Mouse (Mus musculus): Measurements from ENCODE around the gene Spag8. TPM values are rescaled to one million over a fixed set of nuclear protein-coding genes. Genes with fewer than 3 reads are reported as not detected.

The Spag8 gene
- polyA plus RNA-seq, 1 experiment from 2014 or later, result 0.14 TPM

DNA sequence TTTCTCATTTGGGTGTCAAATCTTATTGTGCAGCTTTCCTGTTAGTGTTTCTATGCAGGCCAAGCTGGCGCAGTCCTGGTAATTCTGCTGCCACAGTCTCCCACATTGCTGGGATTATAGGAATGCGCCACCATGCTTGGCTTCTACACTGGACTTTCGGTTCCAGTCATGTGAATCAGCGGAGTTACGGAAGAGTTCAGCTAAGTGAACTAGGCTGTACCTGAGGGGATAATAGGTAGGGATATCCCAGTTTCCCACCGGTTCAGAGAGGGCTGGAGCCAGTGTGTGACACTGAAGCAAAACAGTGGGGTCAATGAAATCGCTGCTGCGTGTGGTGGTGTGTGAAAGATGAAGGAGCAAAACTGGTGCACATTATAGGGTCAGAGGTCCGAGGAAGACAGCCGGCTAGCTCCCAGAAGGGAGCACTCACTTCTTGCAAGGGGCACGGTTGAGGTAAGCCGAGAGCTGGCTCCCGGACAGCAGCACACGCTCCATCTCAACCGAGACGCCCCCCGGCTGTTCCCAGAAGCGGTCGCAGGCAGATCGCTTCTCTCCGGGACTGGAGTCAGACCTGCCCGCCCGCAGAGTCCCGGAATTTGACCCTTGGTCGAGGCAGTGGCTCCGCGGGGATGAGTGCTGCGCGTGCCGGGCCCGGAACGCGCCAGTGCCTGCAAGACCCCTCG lies 2.4 kb upstream of the Spag8 start:
- DNase-seq (ENCODE audit: low spot score), result no peak

DNA sequence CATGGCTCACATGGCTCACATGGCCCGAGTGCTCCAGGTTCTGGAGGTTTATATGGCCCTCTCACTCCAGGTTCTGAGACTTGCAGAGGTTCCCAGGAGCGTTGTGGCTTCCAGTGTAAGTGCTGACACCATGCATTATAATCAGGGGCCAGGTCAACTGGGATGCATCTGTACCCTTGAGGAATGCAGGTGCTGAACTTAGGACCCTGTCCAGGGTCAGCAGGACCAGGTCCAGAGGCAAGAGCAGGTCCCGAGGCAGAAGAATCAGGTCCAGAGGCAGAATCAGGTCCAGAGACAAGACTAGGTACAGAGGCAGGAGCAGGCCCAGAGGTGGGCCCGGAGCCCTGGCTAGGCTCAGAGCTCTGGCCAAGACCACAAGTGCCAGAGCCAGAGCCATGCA lies 668 bp downstream of the Spag8 start:
- no peak for DNase-seq (ENCODE audit: low spot score)

DNA sequence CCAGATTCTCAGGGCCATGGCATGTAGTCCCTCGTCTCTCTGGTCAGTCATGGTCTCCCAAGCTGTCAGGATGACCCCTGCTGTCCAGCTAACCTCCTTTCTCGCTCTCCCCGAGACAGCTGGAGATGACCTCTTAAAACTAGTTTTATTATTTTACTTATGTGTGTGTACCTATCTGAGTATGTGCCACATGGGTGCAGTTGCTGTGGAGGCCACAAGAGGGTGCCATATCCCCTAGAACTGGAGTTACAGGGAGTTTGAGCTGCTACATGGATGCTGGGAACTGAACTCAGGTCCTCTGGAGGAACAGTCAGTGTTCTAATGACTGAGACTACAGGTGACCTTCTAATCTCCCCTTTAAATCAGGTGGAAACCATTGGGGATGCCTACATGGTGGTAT lies 3.6 kb downstream of the Spag8 start:
- DNase-seq (ENCODE audit: low spot score), result no peak

DNA sequence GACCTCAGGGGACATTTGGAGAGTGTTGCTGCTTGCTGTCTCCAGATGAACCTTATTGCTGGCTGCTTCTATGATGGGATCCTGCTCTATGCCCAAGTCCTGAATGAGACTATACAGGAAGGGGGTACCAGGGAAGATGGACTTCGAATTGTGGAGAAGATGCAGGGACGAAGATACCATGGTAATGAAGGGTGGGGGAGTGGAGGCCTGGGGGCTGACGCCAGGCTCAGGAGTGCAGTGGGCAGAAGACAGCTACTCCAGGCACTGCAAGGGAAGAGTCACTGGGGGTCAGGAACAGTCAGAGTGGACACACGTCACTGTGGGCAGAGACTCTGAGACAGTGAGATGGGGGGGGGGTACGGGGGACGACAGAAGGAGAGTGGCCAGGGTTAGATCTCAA lies 12.9 kb downstream of the Spag8 start:
- DNase-seq (ENCODE audit: low spot score), result no peak

DNA sequence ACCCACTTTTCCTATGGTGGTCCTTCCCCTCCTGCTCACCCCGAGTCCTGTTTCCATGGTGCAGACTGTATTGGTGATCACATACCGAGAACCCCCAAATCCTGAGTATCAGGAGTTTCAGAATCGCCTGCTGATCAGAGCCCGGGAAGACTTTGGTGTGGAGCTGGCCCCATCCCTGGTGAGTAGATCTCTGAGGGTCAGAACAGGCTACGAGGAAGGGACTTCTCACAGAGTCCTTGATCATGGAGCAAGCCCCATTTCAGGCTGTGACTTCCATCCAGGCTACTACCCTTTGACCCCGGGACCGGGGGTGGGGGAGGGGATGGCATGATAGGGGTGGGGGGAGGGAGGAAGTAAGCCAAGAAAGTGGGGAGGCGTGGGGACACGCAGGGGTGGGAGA lies 13.3 kb downstream of the Spag8 start:
- DNase-seq (ENCODE audit: low spot score), result no peak

DNA sequence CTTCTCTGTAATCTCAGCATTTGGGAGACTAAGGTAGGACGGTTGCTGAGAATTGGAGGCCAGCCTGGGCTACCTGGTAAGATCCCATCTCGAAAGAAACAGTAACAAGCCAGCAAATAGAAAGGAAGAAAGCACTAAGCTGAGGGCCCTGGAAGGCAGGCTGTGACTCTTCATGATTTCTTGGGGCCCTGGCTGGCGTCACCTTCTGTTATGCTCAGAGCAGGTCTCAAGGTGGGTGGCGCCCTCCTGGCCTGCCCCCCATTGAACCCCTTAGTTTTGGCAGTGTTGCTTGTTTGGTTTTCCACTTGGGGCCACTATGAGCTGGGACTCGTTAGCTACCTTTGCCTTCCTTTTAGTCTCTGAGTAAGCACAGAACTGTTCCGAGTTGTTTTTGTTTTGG lies 16.6 kb downstream of the Spag8 start:
- no peak for DNase-seq (ENCODE audit: low spot score)

DNA sequence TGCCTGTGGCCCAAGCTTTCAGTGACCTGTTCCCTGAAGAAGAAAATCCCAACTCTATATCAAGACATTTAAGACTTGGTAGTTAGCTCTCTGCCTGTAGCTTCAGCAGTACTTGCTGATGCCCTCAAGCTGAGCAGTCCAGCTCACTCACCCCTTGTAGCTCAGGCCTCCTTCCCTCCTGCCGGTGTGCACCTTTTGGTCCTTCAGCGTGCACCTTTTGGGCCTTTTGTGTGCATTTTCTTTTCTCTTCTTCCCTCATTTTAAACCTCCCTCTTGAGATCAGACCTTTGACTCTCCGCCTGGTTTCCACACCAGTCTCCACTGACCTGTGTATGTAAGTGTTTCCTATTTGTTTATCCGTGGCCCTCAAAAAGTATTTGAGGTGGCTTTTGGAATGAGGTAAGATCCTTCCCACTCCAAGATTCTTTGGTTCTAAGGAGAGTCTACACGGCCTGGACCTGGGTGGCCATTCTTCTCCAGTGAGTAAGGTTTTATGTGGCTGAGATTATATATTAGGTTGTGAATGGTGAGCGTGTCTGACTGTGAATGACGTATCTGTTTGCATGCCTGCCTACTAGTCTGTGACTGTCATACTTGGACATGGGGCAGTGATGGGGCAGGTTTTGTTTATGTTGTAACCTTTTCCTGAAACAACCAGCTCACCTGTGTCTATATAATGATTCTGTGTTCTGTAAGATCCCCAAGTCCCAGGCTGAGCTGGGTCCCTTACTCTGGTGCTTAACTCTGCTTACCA lies 18.6 kb downstream of the Spag8 start:
- no peak for DNase-seq (ENCODE audit: low spot score)

DNA sequence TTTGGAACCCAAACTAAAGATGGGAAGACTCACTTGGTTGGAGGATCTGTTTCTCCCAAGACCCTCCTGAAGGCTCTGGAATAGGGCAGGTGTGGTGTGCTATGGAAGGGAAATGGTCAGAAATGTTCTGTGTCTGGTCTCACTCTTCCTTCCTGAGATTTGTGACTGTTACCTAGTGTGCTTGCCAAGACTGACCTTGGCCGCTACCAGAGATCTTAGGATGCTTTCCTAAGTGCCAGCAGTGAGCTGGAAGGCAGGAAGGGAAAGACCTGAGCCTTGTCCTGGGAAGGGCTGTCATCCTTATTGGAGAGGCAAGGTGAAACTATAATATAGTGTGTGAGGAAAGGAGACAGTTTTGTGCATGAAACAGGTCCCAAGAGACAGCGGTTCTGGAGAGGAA lies 19.7 kb downstream of the Spag8 start:
- DNase-seq (ENCODE audit: low spot score), result no peak

DNA sequence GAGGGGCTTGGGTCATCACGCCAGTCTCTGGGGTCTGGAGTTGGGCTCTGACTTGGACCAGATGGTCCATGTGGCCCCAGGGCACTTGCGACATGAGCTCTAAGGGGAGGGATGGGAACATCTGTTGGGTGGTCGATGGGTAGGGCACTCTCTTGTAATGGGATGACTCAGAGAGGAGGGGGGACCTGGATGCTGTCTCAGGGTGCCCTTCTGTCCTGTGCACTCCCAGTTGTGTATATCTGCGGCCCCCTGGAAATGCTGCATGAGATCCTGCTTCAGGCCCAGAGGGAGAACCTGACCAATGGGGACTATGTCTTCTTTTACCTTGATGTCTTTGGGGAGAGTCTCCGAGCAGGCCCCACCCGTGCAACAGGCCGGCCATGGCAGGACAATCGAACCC lies 20.1 kb downstream of the Spag8 start:
- no peak for DNase-seq (ENCODE audit: low spot score)

DNA sequence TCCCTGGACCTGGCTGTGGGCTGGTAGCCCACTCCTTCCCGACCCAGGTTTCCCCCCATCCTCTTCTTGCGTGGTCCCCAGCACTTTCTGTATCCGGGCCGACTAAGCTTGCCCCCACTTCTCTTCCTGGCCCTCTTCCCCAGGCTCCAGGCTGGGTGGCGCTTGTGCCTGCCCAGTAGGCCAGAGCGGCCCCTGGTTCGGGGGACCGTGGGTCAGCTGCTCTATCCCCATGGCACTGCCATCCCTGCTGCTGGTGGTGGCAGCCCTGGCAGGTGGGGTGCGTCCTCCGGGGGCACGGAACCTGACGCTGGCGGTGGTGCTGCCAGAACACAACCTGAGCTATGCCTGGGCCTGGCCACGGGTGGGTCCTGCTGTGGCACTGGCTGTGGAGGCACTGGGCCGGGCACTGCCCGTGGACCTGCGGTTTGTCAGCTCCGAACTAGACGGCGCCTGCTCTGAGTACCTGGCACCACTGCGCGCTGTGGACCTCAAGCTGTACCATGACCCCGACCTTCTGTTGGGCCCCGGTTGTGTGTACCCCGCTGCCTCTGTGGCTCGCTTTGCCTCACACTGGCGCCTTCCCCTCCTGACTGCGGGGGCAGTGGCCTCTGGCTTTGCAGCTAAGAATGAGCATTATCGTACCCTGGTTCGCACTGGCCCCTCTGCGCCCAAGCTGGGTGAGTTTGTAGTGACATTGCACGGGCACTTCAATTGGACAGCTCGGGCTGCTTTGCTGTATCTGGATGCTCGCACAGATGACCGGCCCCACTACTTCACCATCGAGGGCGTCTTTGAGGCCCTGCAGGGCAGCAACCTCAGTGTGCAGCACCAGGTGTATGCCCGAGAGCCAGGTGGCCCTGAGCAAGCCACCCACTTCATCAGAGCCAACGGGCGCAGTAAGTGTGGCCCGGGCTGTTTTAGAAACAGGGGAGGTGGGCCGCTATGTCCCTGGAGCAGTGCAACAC lies 21.2 kb downstream of the Spag8 start:
- DNase-seq (ENCODE audit: low spot score), result no peak

DNA sequence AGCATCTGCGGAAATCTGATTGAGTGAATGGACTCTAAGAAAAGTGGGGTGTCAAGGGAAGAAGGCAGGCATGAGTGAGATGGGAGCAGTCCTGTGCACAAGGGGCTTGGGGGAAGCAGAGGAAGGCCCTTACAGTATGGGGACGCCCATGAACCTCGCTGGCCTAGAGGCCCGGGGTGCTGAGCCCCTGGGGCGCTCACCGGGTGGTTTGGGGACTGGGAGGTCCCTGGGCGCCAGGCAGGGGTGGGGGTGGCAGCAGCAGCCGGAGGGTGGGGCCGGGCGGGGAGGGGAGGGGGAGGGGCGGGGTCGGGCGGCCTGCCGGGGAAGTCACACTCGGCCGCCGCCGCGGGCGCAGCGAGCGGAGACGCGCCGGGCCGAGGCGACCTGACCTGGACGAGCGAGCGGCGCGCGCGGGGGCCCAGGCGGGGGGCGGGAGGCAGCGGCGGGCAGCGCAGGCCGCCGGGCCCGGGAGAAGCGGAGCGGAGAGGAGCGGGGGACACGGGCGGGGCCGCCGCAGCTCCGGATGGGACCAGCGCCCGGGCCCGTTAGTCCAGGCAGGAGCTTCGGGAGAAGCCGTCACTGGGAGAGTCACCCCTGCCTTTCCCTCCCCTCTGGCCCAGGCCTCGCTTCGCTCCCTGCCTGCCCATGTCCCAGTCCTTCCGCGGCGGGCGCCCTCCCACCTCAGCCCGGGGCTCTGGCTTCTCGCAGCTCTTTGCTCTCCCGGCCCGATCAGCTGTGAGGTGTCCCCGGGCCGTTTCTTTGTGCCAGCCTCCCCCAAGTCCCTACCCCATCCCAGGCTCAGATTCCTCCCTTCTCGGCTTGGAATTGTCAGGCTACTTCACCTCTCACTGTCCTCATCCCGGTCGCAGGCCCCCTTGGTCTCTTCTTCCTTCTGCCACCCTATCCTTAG lies 22.1 kb downstream of the Spag8 start, which contains the start of gene Npr2:
TSS of gene Npr2 (plus strand) at position 890 of the 910 bp plus-strand sequence.
- DNase-seq (ENCODE audit: low spot score), result no peak

DNA sequence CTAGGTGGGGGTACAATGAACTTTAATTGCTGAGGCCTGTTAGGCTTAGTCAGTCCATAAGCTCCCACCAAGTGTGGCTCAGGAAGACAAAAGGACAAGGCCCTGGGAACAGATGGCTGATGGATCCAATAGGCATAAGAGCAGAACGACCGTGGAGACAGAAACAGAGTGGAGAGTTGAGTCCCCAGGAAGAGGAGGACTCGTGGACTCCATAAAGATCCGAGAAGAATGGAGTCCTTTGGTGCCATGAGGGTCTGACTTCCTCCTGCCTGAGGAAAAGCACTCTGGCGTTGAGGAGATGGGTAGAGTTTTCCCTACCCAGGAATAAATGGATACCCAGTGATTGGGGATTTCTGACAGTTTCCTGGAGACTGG lies 22.7 kb downstream of the Spag8 start:
- DNase-seq (ENCODE audit: low spot score), result no peak

DNA sequence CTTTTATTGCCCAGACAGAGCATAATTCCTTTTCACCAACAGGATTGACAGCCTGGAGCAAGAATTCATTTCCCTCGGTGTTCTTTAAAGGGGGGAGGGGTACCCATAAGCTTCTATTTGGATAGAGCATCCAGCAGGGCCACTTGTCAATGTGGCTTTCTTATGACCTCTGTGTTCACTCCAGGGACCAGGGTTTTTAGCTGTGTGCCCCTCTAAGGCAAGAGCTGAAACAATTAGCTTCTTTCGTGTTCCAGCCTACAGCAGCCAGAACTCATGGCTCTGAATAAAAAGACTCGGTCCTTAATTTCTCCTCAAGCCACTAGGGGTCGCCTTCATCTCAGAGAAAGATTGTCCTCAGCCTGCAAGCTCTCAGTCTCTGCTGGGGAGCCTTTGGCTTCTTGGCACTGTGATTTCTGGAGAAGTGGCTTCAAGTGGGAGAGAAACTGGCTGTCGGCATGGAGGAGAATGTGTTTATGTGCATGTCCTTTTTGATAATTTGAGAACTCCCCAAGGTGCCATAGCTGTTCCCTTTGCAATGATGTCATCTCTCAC lies 23.3 kb downstream of the Spag8 start:
- peak; percentile 74 for DNase-seq (ENCODE audit: low spot score)

DNA sequence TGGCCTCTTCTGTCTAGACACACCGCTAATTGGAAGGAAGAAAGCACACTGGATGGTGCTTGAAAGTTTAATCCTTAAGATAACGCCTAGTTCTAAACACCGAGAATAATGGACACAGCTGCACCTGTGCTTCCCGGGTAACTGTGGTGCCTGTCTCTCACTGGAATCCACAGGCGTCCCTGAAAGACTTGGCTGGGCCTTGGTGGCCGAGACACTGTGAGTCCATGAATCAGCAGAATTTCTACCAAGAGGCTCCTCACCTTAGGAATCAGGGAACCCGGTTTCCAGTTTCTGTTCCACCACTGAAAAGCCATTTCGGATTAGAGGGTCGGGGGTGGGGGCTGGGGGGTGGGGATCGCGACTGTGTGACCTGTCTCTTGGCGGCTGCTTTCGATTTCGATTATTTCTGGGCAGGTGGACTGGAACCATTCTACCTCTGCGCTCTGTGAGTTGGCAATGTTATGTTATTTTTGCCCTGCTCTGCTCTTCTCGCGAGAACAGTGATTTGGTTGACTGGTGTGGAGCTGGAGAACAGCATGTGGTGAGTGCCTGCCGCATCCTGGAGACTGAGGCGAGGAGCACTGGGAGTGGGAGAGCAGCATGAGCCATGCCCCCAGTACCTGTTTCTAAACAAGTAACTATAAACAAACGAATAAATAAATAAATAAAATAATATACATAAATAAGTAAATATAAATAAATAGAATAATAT lies 24.1 kb downstream of the Spag8 start:
- no peak for DNase-seq (ENCODE audit: low spot score)

DNA sequence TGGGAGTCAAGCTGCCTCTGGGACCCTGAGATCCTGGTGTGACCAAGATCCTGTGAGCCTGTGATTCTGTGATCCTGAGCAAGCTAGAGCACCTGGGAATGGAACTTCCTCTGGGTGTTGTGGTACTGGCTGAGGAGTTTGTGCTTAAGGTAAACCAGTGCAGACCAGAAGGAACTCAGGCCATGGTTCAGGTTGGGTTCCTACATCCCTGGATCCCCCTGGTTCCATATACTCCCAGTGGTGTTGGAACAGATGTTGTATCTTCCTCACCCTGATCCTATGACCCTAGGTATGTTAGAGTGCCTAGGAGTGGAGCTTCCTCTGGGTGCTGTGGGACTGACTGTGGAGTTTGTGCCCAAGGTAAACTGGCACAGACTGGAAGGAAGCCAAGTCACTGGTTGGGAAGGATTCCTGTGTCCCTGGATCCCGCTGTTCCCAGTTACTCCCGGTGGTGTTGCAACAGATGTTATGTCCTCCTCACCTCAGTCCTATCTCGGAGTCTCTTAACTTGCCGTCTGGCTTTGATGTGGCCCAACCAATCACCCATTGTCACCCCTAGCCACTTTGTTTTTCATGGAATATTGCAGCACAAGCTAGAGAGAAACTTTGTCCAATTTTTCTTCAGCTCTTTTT lies 33.1 kb downstream of the Spag8 start:
- DNase-seq (ENCODE audit: low spot score), result no peak

DNA sequence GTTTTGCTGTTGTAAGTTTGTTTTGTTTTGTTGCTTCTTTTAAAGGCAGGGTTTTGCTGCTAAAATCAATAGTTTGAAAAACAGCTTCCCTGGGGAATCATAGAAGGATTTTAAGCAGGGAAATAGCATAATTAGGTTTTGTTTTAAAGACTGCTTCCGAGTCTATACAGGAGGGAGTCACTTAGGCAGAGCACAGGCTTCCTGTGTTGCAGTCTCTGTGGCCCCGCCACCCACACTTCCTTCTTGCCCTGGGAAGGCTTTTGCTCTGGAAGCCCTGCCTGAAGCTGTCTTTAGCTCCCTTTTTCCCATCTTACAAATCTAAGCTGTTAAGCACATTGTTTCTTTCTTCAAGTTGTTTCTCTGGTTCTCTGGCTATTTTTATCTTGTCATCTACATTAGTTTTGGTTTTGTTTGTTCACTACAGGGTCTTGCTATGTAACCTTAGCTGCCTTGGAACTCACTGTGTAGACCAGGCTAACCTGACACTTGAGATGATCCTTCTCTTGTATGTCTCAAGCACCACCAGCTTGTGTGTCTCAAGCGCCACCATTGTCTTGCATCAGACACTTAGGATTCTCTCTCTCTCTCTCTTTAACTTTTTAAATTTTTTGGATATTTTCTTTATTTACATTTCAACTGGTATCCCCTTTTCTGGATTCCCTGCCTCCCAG lies 40.2 kb downstream of the Spag8 start:
- DNase-seq (ENCODE audit: low spot score), result no peak

DNA sequence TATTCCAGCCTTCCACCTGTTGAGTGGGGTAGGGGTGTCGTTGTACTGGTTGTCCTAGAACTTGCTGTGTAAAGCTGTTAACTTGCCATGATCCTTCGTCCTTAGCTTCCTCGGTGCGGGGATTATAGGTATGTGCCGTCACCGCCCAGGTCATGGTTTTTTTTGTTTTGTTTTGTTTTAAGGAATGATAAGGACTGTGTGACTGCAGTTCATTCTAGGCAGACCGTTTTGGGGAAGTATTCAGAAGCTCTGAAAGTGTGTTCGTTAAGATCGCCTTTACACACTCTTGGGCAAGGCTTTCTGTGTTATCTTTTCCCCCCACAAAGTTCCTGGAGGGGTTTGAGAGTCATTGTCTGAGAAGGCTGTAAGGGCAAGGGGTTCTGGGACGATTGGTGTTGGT lies 40.9 kb downstream of the Spag8 start:
- DNase-seq (ENCODE audit: low spot score), result no peak

DNA sequence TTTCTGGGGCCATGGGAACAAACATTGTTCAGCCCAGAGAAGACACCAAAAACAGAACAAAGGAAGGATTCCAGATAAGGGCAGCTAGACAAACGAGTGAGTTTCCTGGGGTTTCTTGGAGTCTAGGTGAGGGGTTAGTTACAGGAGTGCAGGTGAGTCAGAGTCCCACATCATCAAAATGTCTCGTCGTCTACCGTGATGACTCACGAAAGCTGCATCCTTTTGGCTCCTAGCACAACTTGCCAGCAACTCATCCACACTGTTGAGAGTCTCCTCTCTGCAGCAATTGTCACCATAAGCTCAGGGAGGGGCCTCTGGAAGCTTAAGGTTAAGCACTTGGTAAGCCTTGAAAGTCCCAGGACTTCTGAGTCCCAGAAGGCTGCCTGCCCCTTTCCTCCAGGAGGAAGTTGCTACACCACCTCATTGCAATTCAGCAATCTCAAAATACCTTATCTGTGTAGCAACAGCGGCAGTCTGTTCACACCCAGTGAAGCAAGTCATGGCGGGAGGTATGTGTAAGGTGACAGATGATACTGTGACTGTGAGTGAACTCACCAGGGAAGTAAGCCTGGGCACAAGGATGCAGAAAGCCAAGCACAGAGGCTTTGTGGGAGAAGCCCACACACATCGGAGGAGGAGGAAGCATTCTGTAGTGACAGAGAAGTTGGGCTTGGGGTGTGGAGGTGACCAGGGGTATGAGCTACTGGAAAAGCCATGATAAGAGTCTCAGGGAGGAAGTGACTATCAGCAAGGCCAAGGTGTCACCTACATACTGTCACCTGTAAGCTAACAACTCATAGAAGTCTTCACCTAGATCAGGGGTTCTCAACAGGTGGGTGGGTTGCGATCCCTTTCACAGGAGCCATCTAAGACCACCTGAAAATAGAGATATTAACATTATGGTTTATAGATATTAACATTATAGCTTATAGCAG lies 48.4 kb downstream of the Spag8 start:
- DNase-seq (ENCODE audit: low spot score), result no peak
